Mouse (Mus musculus) brown adipose tissue, adult 24 weeks (tissue): ENCODE results near the gene Dpf1. TPM values are rescaled to one million over a fixed set of nuclear protein-coding genes. Genes with fewer than 3 reads are reported as not detected.

Experiments used
- H3K27ac ChIP-seq: fragments of 200-500 bp; replicated peaks from 2 replicates; pipeline ENCODE4 v1.5.1; 2012; ENCODE audit warnings: low read depth, mild to moderate bottlenecking, low read length
- H3K4me1 ChIP-seq: fragments of 200-500 bp; 2 replicates; pipeline ENCODE4 v1.6.1; 2012; ENCODE audit warnings: low read length, mixed read lengths; ENCODE audit not compliant: control insufficient read depth, insufficient read depth, insufficient read length
- H3K4me3 ChIP-seq: fragments of 200-500 bp; 2 replicates; pipeline ENCODE4 v1.5.1; 2012; ENCODE audit warnings: low read depth, mild to moderate bottlenecking, low read length, moderate library complexity; ENCODE audit not compliant: insufficient read depth
- polyA plus RNA-seq: library from polyadenylated mRNA; stranded (reverse); fragments of >200 nt; gene quantifications from 2 replicates; pipeline ENCODE4 v1.2.4, GENCODE M21; 2012; ENCODE audit not compliant: missing spikeins, insufficient read depth, insufficient read length

Dpf1 gene
- polyA plus RNA-seq, 1 experiment = not detected

GRCm38 (mm10) chr7:29337766-29338165, 34.0 kb downstream of the Dpf1 start:
- no peak overlapping the region for H3K27ac ChIP-seq
- H3K4me1 ChIP-seq = no peaks in the 10 kb centered on the region; the same call in 1 of the 2 replicates
- H3K4me3 ChIP-seq = no peak overlapping the region

DNA sequence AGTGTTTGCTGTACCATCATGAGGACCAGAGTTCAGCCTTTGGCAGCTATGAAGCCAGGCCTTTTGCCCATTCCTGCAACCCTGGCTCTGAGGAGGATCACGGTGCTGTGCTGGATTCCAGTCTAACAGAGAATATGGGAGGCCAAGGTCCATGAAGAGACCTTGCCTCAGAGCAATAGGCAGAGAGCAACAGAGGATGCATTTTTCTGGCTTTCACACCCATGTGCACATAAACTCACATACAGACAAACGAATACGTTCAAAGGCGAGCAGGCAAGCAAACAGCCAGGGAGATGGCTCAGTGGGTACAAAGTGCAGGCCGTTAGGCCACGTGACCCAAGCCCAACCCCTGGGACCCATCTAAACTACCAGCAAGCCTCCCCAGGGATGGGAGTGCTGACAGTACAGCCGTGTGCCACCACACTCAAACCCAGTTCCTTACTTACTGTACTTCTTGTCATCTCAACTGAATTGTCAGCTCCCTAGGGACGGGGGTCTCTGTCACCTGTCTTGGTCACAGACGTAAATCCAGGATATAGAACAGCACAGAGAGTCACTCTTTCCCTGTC, 34.7 kb downstream of the Dpf1 start:
- H3K4me1 ChIP-seq = no peaks in the 10 kb centered on the region; the same call in 1 of the 2 replicates
- no peak overlapping the region for H3K4me3 ChIP-seq
- no peak overlapping the region for H3K27ac ChIP-seq

DNA sequence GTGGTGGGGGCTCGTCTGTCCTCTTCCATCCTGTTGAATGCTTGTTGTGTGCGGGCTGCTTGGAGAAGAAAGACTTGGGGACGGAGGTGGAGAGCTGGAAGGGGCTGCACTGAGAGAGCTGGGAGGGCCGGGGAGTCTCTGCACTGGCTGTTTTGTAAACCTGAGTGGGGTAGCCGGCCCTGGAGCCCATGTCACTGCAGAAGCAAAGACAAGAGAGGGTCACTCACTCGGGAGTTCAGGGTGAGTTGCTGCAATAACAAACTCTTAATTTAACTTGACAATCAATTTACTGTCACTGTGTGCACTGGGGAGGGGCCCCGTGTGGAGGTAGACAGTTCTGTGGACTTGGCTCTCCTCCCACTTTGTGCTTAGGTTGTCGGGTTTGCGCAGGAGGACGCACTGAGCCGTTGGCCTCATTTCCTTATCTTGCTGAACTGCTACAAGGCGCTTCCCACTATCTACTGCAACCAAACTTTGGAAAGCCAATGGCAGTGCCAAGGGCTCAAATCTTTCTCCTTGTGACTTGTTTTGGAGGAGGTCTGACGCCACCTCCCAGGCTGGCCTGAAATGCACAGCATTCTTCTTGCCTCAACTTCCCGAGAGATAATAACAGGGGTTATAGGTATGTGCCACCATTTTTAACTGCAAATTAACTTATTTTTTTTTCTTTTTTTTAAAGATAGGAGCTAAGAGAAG, 35.4 kb downstream of the Dpf1 start:
- Histone ChIP-seq H3K4me1 (no peaks in the 10 kb centered on the region; the same call in 1 of the 2 replicates), H3K27ac (no peak overlapping the region), H3K4me3 (no peak overlapping the region)

DNA sequence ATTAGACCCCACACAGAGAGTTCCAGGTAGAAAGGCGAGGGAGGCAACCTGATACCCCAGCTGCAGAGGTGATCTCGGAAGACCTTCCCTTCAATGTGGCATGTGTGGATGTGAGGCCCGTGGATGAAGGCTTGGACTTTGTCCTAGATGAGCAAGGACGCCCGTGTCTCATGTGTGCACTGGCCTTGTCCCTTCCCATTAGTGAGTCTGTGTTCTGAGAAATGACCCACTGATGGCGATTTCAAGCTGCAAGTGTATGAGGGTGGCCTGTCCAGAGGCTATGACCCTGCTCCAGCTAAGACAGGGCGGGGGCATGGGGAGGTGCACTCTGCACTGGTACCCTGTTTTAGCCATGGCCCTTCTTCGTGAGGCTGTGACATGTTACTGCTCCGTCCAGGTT, 36.5 kb downstream of the Dpf1 start:
- Histone ChIP-seq H3K27ac (no peak overlapping the region), H3K4me1 (no peaks in the 10 kb centered on the region; the same call in 1 of the 2 replicates), H3K4me3 (no peak overlapping the region)

- no peak overlapping the region for H3K27ac ChIP-seq
Measured at GRCm38 (mm10) chr7:29340838-29341237, 37.1 kb downstream of the Dpf1 start.

GRCm38 (mm10) chr7:29341722-29342121, 38.0 kb downstream of the Dpf1 start:
- no peak overlapping the region for H3K27ac ChIP-seq

More at GRCm38 (mm10) chr7:29340838-29341237, 37.1 kb downstream of the Dpf1 start:
- no peak overlapping the region for H3K4me3 ChIP-seq
- no peaks in the 10 kb centered on the region; the same call in 1 of the 2 replicates for H3K4me1 ChIP-seq

GRCm38 (mm10) chr7:29342489-29343092, 38.8 kb downstream of the Dpf1 start:
- no peaks in the 10 kb centered on the region; the same call in 1 of the 2 replicates for H3K4me1 ChIP-seq
- no peak overlapping the region for H3K4me3 ChIP-seq
- H3K27ac ChIP-seq = no peak overlapping the region

More at GRCm38 (mm10) chr7:29341722-29342121, 38.0 kb downstream of the Dpf1 start:
- Histone ChIP-seq H3K4me3 (no peak overlapping the region), H3K4me1 (no peaks in the 10 kb centered on the region; the same call in 1 of the 2 replicates)

GRCm38 (mm10) chr7:29343746-29344145, 40.0 kb downstream of the Dpf1 start:
- Histone ChIP-seq H3K4me3 (no peak overlapping the region), H3K27ac (no peak overlapping the region), H3K4me1 (no peaks in the 10 kb centered on the region; the same call in 1 of the 2 replicates)

- Histone ChIP-seq H3K4me3 (no peak overlapping the region), H3K27ac (no peak overlapping the region), H3K4me1 (no peaks in the 10 kb centered on the region; the same call in 1 of the 2 replicates)
Measured at GRCm38 (mm10) chr7:29345534-29345933, 41.8 kb downstream of the Dpf1 start.

DNA sequence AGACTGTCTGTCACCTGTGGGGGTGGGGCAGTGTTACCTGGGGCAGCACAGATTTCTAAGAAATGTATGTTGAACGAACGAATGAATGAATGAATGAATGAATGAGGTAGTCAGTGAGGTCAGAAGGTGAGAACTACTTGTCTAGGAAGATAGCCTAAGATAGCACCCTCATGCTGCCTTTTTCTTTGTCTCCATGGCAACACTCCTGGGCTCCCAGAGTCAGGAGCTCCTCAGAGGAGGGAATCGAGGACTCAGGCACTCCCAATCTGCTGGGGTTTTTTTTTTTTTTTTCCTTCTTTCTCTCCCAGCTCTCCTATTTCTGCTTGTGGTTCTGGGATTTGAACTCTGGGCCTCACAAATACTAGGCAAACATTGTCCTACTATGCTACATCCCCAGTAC, 42.5 kb downstream of the Dpf1 start:
- H3K4me3 ChIP-seq = no peak overlapping the region
- H3K4me1 ChIP-seq = no peaks in the 10 kb centered on the region; the same call in 1 of the 2 replicates
- no peak overlapping the region for H3K27ac ChIP-seq

DNA sequence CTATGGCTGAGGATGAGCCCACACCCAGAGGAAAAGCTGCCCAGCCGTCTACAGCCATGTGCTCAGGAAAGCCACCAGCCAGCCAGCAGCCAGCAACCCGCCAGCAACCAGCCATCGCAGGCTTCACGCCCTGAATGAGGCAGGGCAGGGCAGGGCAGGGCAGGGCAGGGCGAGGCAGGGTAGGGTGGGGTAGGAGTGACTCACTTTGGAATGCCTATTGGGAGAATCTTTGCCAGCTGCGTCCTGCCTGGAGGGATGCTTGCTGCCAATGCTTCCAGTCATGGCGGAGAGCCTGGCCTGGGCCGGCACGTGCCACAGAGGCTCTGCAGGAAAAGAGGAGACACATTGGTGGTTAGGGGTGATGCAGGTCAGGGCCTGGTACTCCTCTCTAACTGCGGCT, 46.7 kb downstream of the Dpf1 start:
- H3K4me3 ChIP-seq = no peak overlapping the region
- H3K27ac ChIP-seq = no peak overlapping the region
- H3K4me1 ChIP-seq = no peaks in the 10 kb centered on the region; the same call in 1 of the 2 replicates

- Histone ChIP-seq H3K27ac (no peak overlapping the region), H3K4me3 (no peak overlapping the region), H3K4me1 (no peaks in the 10 kb centered on the region; the same call in 1 of the 2 replicates)
Measured at GRCm38 (mm10) chr7:29352246-29352645, 48.5 kb downstream of the Dpf1 start.

- H3K27ac ChIP-seq = no peak overlapping the region
- no peaks in the 10 kb centered on the region for H3K4me1 ChIP-seq
- H3K4me3 ChIP-seq = no peak overlapping the region
Measured at GRCm38 (mm10) chr7:29354161-29354560, 50.4 kb downstream of the Dpf1 start.

- H3K4me3 ChIP-seq = no peak overlapping the region
- H3K27ac ChIP-seq = no peak overlapping the region
- no peaks in the 10 kb centered on the region for H3K4me1 ChIP-seq
Measured at GRCm38 (mm10) chr7:29355406-29355805, 51.7 kb downstream of the Dpf1 start.

GRCm38 (mm10) chr7:29361497-29361896, 57.7 kb downstream of the Dpf1 start:
- Histone ChIP-seq H3K4me1 (no peaks in the 10 kb centered on the region), H3K4me3 (no peak overlapping the region), H3K27ac (no peak overlapping the region)
